Mouse (Mus musculus) cortical plate, adult 2 months (tissue): ENCODE measurements around the gene Fzd10. TPM values are rescaled to one million over a fixed set of nuclear protein-coding genes. Genes with fewer than 3 reads are reported as not detected.

ENCODE experiments used
- H3K27ac ChIP-seq: fragments of 200-500 bp; 2 replicates; pipeline ENCODE4 v1.5.1; 2012; ENCODE audit warnings: low read length, control low read depth, inconsistent platforms; ENCODE audit not compliant: insufficient read depth
- H3K4me1 ChIP-seq: fragments of 200-500 bp; 2 replicates; pipeline ENCODE4 v1.6.1; 2011; ENCODE audit warnings: low read length; ENCODE audit not compliant: control insufficient read depth, insufficient read depth
- H3K4me3 ChIP-seq: fragments of 200-500 bp; 2 replicates; pipeline ENCODE4 v1.5.1; 2011; ENCODE audit warnings: mild to moderate bottlenecking, low read length, control low read depth; ENCODE audit not compliant: insufficient read depth
- CTCF ChIP-seq: fragments of 200-500 bp; IDR thresholded peaks from 2 replicates; pipeline ENCODE4 v1.5.1; 2011; ENCODE audit warnings: mild to moderate bottlenecking, control low read depth, low read length; ENCODE audit not compliant: insufficient read depth; ENCODE audit errors: extremely low read depth
- POLR2A ChIP-seq: fragments of 200-500 bp; IDR thresholded peaks from 2 replicates; pipeline ENCODE4 v1.6.1; 2011; ENCODE audit warnings: mild to moderate bottlenecking, low read length, control low read depth; ENCODE audit not compliant: insufficient read depth; ENCODE audit errors: extremely low read depth
- polyA plus RNA-seq: library from polyadenylated mRNA; depleted of rRNA; stranded (reverse); fragments of >200 nt; gene quantifications from 2 replicates; pipeline ENCODE4 v1.2.3, GENCODE M21; 2012; rRNA removed

Fzd10 gene
- polyA plus RNA-seq, 1 experiment = 1.9 TPM

DNA sequence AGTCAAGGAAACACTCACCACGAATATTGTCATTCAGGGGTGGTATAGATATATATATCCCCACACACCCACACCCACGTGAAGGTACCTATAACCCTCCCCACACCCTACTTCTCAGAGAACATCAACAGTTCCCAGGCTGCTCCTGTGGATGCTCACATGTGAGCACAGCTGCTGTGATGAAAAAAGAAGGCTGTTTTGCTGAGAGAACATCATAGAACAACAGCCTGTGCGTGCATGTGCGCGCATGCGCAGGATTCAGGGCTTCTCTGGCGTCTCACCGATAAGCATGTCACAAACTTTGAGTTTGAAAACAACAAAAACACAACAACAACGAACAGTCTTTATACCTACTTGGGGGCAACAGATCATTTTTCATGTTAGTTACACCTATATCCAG is 36.0 kb downstream of the Fzd10 start:
- no peak overlapping the region for H3K4me3 ChIP-seq
- H3K27ac ChIP-seq = no peak overlapping the region
- 0 out of 2 replicates have a peak, but pooled peaks cover 4% of the 10 kb centered on the region for H3K4me1 ChIP-seq
- TF ChIP-seq POLR2A (no peak), CTCF (no peak)

GRCm38 (mm10) chr5:128637071-128638015 is 36.7 kb downstream of the Fzd10 start:
- TF ChIP-seq POLR2A (no peak), CTCF (no peak)
- Histone ChIP-seq H3K4me3 (no peak overlapping the region), H3K27ac (no peak overlapping the region), H3K4me1 (0 out of 2 replicates have a peak, but pooled peaks cover 4% of the 10 kb centered on the region)

DNA sequence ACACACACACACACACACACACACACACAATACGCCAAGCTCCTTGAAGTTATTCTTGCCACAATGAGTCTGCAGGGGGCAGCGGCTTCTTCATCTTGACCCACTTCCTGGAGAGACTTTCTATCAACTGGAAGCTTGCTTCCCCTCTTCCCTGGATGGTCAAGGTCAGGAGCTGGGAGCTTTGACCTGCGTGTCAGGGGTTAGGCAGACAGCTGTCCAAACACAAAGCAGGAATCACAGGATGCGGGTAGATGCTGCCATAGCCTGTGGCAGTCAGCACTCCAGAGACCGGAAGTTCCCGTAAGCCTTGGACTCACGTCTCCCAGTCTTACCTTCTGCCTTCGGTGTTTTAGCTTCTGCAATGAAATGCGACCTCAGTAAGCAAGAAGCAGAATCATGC is 38.1 kb downstream of the Fzd10 start:
- H3K4me1 ChIP-seq = 0 out of 2 replicates have a peak, but pooled peaks cover 4% of the 10 kb centered on the region
- TF ChIP-seq CTCF (no peak), POLR2A (no peak)
- H3K27ac ChIP-seq = no peak overlapping the region
- no peak overlapping the region for H3K4me3 ChIP-seq

GRCm38 (mm10) chr5:128643065-128643464 is 42.4 kb downstream of the Fzd10 start:
- Histone ChIP-seq H3K4me1 (0 out of 2 replicates have a peak, but pooled peaks cover 4% of the 10 kb centered on the region), H3K27ac (no peak overlapping the region), H3K4me3 (no peak overlapping the region)
- TF ChIP-seq POLR2A = no peak
- TF ChIP-seq CTCF = no peak

DNA sequence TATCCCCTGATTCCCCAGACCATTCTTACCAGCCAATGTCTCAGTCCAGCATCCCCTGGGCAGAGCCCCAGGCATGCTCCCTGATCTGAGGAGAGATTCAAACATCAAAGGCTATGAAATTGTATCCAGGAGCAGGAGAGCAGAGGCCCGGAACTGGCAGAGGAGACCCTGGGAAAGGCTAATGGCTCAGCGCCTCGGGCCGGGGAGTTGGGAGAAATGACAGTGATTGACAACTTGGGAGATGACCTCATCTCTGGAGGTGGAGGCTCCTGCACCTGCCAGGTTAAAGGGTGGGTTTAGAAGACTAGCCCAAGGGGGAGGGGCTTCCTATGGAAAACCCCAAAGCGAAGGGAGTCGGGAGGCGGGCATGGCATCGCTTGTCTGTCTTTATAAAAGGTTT is 45.1 kb downstream of the Fzd10 start:
- no peaks in the 10 kb centered on the region for H3K4me1 ChIP-seq

GRCm38 (mm10) chr5:128646286-128646685 is 45.6 kb downstream of the Fzd10 start:
- TF ChIP-seq POLR2A (no peak), CTCF (no peak)
- Histone ChIP-seq H3K4me3 (no peak overlapping the region), H3K27ac (no peak overlapping the region), H3K4me1 (no peaks in the 10 kb centered on the region)

More for the DNA sequence above, 45.1 kb downstream of the Fzd10 start:
- Histone ChIP-seq H3K27ac (no peak overlapping the region), H3K4me3 (no peak overlapping the region)
- TF ChIP-seq CTCF (no peak), POLR2A (no peak)

DNA sequence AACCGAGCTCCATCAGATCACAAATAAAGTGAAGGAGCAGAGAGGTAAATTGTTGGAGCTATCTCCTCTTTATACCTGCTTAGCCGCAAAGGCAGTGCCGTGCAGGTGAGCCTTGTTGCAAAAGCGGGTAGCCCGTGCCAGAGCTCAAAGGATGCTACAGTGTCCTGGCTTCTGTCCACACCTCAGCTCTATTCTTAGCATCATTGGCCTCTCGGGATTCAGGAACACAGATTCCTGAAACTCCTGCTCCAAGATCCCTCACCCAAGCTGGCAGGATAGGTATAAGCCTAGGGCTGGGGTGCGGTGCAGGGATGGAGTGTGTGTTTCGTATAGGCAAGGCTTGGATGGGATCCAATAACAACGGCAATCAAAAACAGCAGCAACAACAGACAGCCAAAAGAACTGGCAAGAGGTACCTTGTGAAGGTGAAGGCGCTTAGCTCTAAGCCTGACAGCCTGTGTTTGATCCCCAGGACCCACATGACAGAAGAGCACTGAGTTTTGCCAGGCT is 46.6 kb downstream of the Fzd10 start:
- Histone ChIP-seq H3K4me1 (no peaks in the 10 kb centered on the region), H3K4me3 (no peak overlapping the region), H3K27ac (no peak overlapping the region)
- no peak for TF ChIP-seq POLR2A
- TF ChIP-seq CTCF = no peak

DNA sequence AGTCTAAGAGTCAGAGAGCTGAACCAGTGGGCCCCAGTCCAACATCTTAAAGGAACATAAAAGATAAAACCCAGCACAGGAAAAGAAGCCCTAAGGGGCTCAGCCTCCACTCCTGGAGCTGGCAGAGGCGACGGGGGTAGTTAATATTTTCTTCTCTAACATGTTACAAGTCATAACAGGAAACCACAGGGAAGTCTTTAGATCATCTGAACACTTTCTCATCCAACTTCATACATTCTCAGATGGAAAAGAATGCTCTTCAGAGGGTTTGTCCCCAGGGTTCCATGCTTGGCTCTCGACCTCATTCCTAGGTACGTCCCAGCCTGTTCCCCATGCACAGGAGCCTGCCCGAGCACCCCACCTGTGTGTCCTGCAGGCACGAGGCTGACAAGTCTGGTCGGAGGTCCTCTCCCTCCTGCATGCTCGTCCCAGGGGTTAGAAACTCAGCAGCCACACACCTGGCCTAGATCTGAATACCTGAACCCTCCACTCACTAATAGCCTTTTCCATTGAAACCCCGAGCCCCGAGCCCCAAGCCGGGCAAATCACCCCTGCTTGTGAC is 48.8 kb downstream of the Fzd10 start:
- H3K4me1 ChIP-seq = no peaks in the 10 kb centered on the region
- H3K27ac ChIP-seq = no peak overlapping the region
- TF ChIP-seq POLR2A = no peak
- no peak for TF ChIP-seq CTCF
- no peak overlapping the region for H3K4me3 ChIP-seq

Other genes starting within 250 kb of the Fzd10 start
- 24.8 and 27.6 TPM in 2 replicates for gene Tmem132d, start 167.8 kb upstream of the Fzd10 start, polyA plus RNA-seq
- 0.10 and 0.11 TPM in 2 replicates for gene Piwil1, start 101.7 kb downstream of the Fzd10 start, polyA plus RNA-seq